12 mouse cellular contexts compared by ENCODE assay signal in the genomic region with DNA sequence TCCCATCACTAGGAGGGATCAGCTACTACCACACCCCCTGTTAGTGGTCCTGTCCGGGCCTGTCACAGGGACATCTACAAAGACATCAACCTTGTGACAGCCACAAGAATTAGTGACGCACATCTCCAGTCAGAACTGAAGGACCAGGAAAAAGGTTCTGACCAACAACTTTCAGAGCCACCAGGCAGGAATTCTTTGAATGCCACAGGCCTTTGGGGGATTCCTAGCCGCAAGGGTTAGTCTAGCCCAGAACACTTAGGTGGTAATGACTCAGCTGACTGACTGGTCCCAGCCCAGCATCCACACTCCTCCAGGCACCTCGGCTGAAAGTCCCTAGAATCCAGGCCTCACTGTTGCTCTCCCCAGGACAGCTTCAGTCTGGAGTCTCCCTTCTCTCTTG.
"Had no signal": no experiment of that assay in that cellular context is flagged by ENCODE, and none has a peak within 500 bp of the region (broad histone marks: within the 10 kb centered on the region; RNA-seq: fewer than 3 reads in every experiment).

No protein-coding gene starts in this region.

- DNase-seq: kidney, adult 18-20 months; kidney, postnatal 10 days; kidney, postnatal 4 days; right cerebral cortex, postnatal 14 days; thymus, postnatal 36 days had no signal

- H3K4me2 ChIP-seq: limb, embryonic 15.5 days; liver, embryonic 12.5 days; midbrain, embryonic 11.5 days; midbrain, embryonic 15.5 days; stomach, embryonic 15.5 days had no signal

- H3K4me3 ChIP-seq: layer of hippocampus, adult 2 months; left cerebral cortex, adult 2 months; limb, embryonic 15.5 days; liver, embryonic 12.5 days; midbrain, embryonic 15.5 days; stomach, embryonic 15.5 days had no signal

- H3K36me3 ChIP-seq: limb, embryonic 15.5 days; liver, embryonic 12.5 days; midbrain, embryonic 15.5 days; stomach, embryonic 15.5 days had no signal

- H3K27me3 ChIP-seq: limb, embryonic 15.5 days; liver, embryonic 12.5 days; midbrain, embryonic 15.5 days; stomach, embryonic 15.5 days had no signal
